Mouse (Mus musculus) lung, embryonic 14.5 days (tissue): Measurements from ENCODE around the gene Tgfbi. TPM values are rescaled to one million over a fixed set of nuclear protein-coding genes. Genes with fewer than 3 reads are reported as not detected.

ENCODE experiments used
- ATAC-seq: fragments of 200-750 bp; cut with Nextera tagmentation; 2 replicates; pipeline ENCODE4 v1.8.0; 2017; ENCODE audit warnings: mild to moderate bottlenecking, moderate TSS enrichment, moderate library complexity; ENCODE audit not compliant: insufficient read depth
- DNase-seq: peaks from one replicate; pipeline ENCODE4 v3.0.0-alpha.2; 2015
- H3K27ac ChIP-seq: fragments of 300-500 bp; sonication (generic); 2 replicates; pipeline ENCODE4 v1.5.1; 2014; ENCODE audit warnings: low read depth, mild to moderate bottlenecking, moderate library complexity
- H3K27me3 ChIP-seq: fragments of 300-500 bp; sonication (generic); 2 replicates; pipeline ENCODE4 v1.6.1; 2014; ENCODE audit warnings: low read length, control low read depth; ENCODE audit not compliant: insufficient read depth
- H3K36me3 ChIP-seq: fragments of 300-500 bp; sonication (generic); 2 replicates; pipeline ENCODE4 v1.6.1; 2014; ENCODE audit warnings: control low read depth; ENCODE audit not compliant: insufficient read depth
- H3K4me1 ChIP-seq: fragments of 300-500 bp; sonication (generic); 2 replicates; pipeline ENCODE4 v1.6.1; 2014; ENCODE audit warnings: antibody characterized with exemption, control low read depth; ENCODE audit not compliant: insufficient read depth
- H3K4me2 ChIP-seq: fragments of 300-500 bp; sonication (generic); 2 replicates; pipeline ENCODE4 v1.6.1; 2014; ENCODE audit warnings: mild to moderate bottlenecking
- H3K4me3 ChIP-seq: fragments of 300-500 bp; sonication (generic); 2 replicates; pipeline ENCODE4 v1.5.1; 2014; ENCODE audit warnings: low read depth, low read length
- H3K9ac ChIP-seq: fragments of 300-500 bp; sonication (generic); 2 replicates; pipeline ENCODE4 v1.6.1; 2014
- H3K9me3 ChIP-seq: fragments of 300-500 bp; sonication (generic); 2 replicates; pipeline ENCODE4 v1.6.1; 2016; ENCODE audit warnings: low read depth, low read length, control low read depth
- CTCF ChIP-seq: IDR thresholded peaks from 2 replicates; pipeline ENCODE4 v1.5.1; 2016; ENCODE audit warnings: antibody characterized with exemption, low read depth
- WGBS: fragments of 180-500 bp; shearing (Covaris S2); extraction: QIAGEN DNeasy Blood & Tissue Kit; methylation state at CpG from one replicate; pipeline ENCODE4 v1.1.7; 2014; 5-methylcytosine and 5-hydroxymethylcytosine counted together
- polyA plus RNA-seq: library from polyadenylated mRNA; unstranded; fragments of >200 nt; fragmentation: Nextera tagmentation; extraction: Ambion mirVana; gene quantifications from 2 replicates; pipeline ENCODE4 v1.2.1, GENCODE M21; 2014

The Tgfbi gene
- polyA plus RNA-seq, 1 experiment from 2014 or later = 171 TPM

DNA sequence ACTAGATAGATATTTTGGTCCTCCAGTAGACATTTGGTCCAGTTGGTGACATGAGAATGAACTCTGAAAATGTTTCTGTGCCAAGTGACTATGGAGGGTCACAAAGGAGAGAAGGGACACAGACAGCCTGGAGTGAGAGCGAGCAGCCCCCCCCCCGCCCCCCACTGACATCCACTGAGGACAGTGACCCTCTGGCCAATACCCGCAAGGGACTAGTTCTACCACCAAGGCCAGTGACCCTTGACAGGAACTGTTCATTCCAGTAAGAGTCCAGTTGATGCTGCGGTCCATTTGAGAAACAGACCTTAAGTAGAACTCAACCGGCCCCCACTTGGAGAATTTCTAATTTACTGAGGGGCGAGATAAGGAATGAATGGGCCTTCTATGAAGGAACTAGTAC lies 36.4 kb downstream of the Tgfbi start:
- no peak for DNase-seq
- ATAC-seq = no peak
- Histone ChIP-seq H3K9ac (no peak overlapping the region), H3K9me3 (0 out of 2 replicates have a peak, but pooled peaks cover 2% of the 10 kb centered on the region), H3K4me1 (peaks cover 20% of the 10 kb centered on the region), H3K4me2 (no peak overlapping the region), H3K36me3 (no peaks in the 10 kb centered on the region), H3K4me3 (no peak overlapping the region), H3K27ac (no peak overlapping the region), H3K27me3 (no peaks in the 10 kb centered on the region)
- TF ChIP-seq CTCF = no peak
- WGBS = 74% methylated on average over 6 of the region's 6 CpGs

- Histone ChIP-seq H3K27ac (peak overlapping the region; percentile 82), H3K27me3 (no peaks in the 10 kb centered on the region), H3K4me2 (no peak overlapping the region), H3K4me1 (peaks cover 22% of the 10 kb centered on the region), H3K4me3 (no peak overlapping the region), H3K36me3 (no peaks in the 10 kb centered on the region), H3K9me3 (0 out of 2 replicates have a peak, but pooled peaks cover 2% of the 10 kb centered on the region), H3K9ac (no peak overlapping the region)
- no peak for TF ChIP-seq CTCF
- WGBS = 47% methylated on average over 10 of the region's 10 CpGs
- peak; percentile 89 for ATAC-seq
- peak; percentile 90 for DNase-seq
Measured at GRCm38 (mm10) chr13:56647597-56648405, 38.5 kb downstream of the Tgfbi start.

DNA sequence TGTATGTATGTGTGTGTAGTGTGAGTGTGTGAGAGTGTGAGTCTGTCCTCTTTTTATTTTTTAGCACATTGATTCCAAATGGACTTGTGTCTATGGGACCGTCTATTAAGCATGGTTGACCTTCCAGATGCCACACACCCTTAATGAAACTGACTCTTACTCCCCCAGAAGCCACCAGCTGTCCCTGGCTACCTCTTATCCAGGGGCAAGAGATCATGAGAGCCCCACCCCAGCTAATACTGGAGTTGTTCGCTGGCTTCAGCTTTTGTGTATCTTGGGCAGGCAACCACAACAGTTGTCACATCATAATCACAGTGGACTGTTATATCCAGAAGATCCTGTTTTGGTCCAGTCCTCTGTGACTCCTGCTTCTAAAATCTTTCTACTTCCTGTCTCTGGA lies 40.7 kb downstream of the Tgfbi start:
- Histone ChIP-seq H3K9me3 (0 out of 2 replicates have a peak, but pooled peaks cover 2% of the 10 kb centered on the region), H3K27ac (no peak overlapping the region), H3K9ac (no peak overlapping the region), H3K4me2 (no peak overlapping the region), H3K4me1 (peaks cover 27% of the 10 kb centered on the region; the same call in 1 of the 2 replicates), H3K36me3 (no peaks in the 10 kb centered on the region), H3K4me3 (no peak overlapping the region), H3K27me3 (no peaks in the 10 kb centered on the region)
- 81% methylated on average over 2 of the region's 2 CpGs for WGBS
- DNase-seq = no peak
- no peak for ATAC-seq
- no peak for TF ChIP-seq CTCF

GRCm38 (mm10) chr13:56652381-56652780 lies 43.1 kb downstream of the Tgfbi start:
- Histone ChIP-seq H3K4me3 (no peak overlapping the region), H3K27me3 (no peaks in the 10 kb centered on the region), H3K9me3 (no peaks in the 10 kb centered on the region), H3K4me1 (peaks cover 25% of the 10 kb centered on the region), H3K9ac (no peak overlapping the region), H3K4me2 (no peak overlapping the region), H3K27ac (no peak overlapping the region), H3K36me3 (no peaks in the 10 kb centered on the region)
- WGBS = 31% methylated on average over 8 of the region's 8 CpGs
- no peak for ATAC-seq
- peak; percentile 41 for DNase-seq
- TF ChIP-seq CTCF = no peak

GRCm38 (mm10) chr13:56654176-56654575 lies 44.9 kb downstream of the Tgfbi start:
- Histone ChIP-seq H3K4me1 (peaks cover 18% of the 10 kb centered on the region), H3K36me3 (no peaks in the 10 kb centered on the region), H3K9ac (no peak overlapping the region), H3K9me3 (no peaks in the 10 kb centered on the region), H3K27me3 (no peaks in the 10 kb centered on the region), H3K4me2 (no peak overlapping the region), H3K4me3 (no peak overlapping the region), H3K27ac (no peak overlapping the region)
- no peak for TF ChIP-seq CTCF
- WGBS = 80% methylated on average over 5 of the region's 5 CpGs
- DNase-seq = no peak
- ATAC-seq = no peak

GRCm38 (mm10) chr13:56657946-56658512 lies 48.7 kb downstream of the Tgfbi start:
- ATAC-seq (peak; percentile 38), DNase-seq (peak; percentile 96)
- H3K4me1 ChIP-seq = peaks cover 14% of the 10 kb centered on the region
- no peak overlapping the region for H3K4me2 ChIP-seq
- WGBS = 36% methylated on average over 7 of the region's 7 CpGs
- no peaks in the 10 kb centered on the region for H3K27me3 ChIP-seq
- TF ChIP-seq CTCF = peak; percentile 92
- no peaks in the 10 kb centered on the region for H3K9me3 ChIP-seq
- H3K9ac ChIP-seq = no peak overlapping the region; the same call in 1 of the 2 replicates
- H3K4me3 ChIP-seq = no peak overlapping the region
- no peak overlapping the region for H3K27ac ChIP-seq
- H3K36me3 ChIP-seq = no peaks in the 10 kb centered on the region

DNA sequence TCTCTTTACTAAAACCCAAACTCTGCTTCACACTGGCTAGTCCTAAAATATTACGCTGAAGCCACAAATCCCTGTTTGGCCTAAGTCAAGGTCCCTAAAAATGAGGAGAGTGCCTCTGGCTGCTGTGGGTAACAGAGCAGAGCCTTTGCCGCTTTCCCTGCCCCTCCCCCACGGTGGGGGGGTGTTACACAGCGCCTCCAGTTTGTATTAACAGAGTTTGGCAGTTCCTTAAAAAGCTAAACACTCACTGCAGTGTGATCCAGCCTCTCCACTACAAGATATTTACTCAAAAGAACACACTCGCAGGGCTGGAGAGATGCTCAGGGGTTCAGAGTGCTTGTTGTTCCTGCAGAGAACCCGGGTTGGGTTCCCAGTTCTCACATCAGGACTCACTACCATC lies 49.6 kb downstream of the Tgfbi start:
- WGBS = 43% methylated on average over 6 of the region's 6 CpGs
- DNase-seq = peak; percentile 71
- peaks cover 12% of the 10 kb centered on the region for H3K4me1 ChIP-seq
- no peak overlapping the region for H3K27ac ChIP-seq
- H3K9me3 ChIP-seq = no peaks in the 10 kb centered on the region
- H3K9ac ChIP-seq = no peak overlapping the region
- no peak for ATAC-seq
- H3K4me3 ChIP-seq = no peak overlapping the region
- no peak for TF ChIP-seq CTCF
- H3K4me2 ChIP-seq = no peak overlapping the region
- H3K27me3 ChIP-seq = no peaks in the 10 kb centered on the region
- H3K36me3 ChIP-seq = no peaks in the 10 kb centered on the region
